Mouse (Mus musculus): ENCODE results near the gene Rpl3l. TPM values are rescaled to one million over a fixed set of nuclear protein-coding genes. Genes with fewer than 3 reads are reported as not detected.
"Not testable (repeated sequence)": the region's sequence is repeated elsewhere in the genome, so short reads cannot be mapped to it uniquely, and the experiment has no call there.

Rpl3l gene
- polyA plus RNA-seq, 1 experiment from 2014 or later, result 0.26 TPM

- H3K9ac ChIP-seq (replicated peaks; ENCODE audit: low read depth, low read length), result no peak overlapping the region
- 81% methylated on average over 6 of the region's 6 CpGs for WGBS
- H3K36me3 ChIP-seq (ENCODE audit: control insufficient read depth, insufficient read depth, low read length), result no peaks in the 10 kb centered on the region; the same call in none of the 2 replicates
- H3K4me1 ChIP-seq (ENCODE audit: control insufficient read depth, insufficient read depth, low read length), result no peaks in the 10 kb centered on the region
- no peak overlapping the region for H3K4me3 ChIP-seq (ENCODE audit: low read depth, low read length)
- no peaks in the 10 kb centered on the region for H3K9me3 ChIP-seq (ENCODE audit: control insufficient read depth, low read depth, low read length)
- no peaks in the 10 kb centered on the region for H3K27me3 ChIP-seq (ENCODE audit: control insufficient read depth, insufficient read depth, low read length)
- no peak overlapping the region for H3K27ac ChIP-seq (ENCODE audit: low read length)
- no peak for ATAC-seq (ENCODE audit: insufficient number of reproducible peaks, insufficient read depth, low FRiP score, low read depth)
- H3K4me2 ChIP-seq (replicated peaks; ENCODE audit: low read depth, low read length), result no peak overlapping the region
These were observed 12.1 kb upstream of the Rpl3l start for GRCm38 (mm10) chr17:24715556-24715955.

GRCm38 (mm10) chr17:24716166-24716682 lies 11.4 kb upstream of the Rpl3l start:
- Histone ChIP-seq H3K36me3 (ENCODE audit: control insufficient read depth, insufficient read depth, low read length) (peaks cover 1% of the 10 kb centered on the region), H3K9ac (replicated peaks; ENCODE audit: low read depth, low read length) (no peak overlapping the region), H3K4me2 (replicated peaks; ENCODE audit: low read depth, low read length) (no peak overlapping the region), H3K4me1 (ENCODE audit: control insufficient read depth, insufficient read depth, low read length) (0 out of 2 replicates have a peak, but pooled peaks cover under 1% of the 10 kb centered on the region), H3K27ac (ENCODE audit: low read length) (no peak overlapping the region), H3K9me3 (ENCODE audit: control insufficient read depth, low read depth, low read length) (no peaks in the 10 kb centered on the region), H3K4me3 (ENCODE audit: low read depth, low read length) (no peak overlapping the region), H3K27me3 (ENCODE audit: control insufficient read depth, insufficient read depth, low read length) (no peaks in the 10 kb centered on the region)
- no peak for ATAC-seq (ENCODE audit: insufficient number of reproducible peaks, insufficient read depth, low FRiP score, low read depth)
- WGBS, result 93% methylated on average over 15 of the region's 15 CpGs

GRCm38 (mm10) chr17:24717943-24718342 lies 9.7 kb upstream of the Rpl3l start, which contains the start of the genes Rnf151 and Rps2:
TSS of gene Rnf151 (minus strand) at chr17:24718063.
TSS of gene Rps2 (plus strand) at chr17:24718116.
- no peaks in the 10 kb centered on the region for H3K27me3 ChIP-seq (ENCODE audit: control insufficient read depth, insufficient read depth, low read length)
- H3K9ac ChIP-seq (replicated peaks; ENCODE audit: low read depth, low read length), result no peak within 1 kb of the TSS
- 83% methylated on average over 4 of the region's 4 CpGs for WGBS
- no peak within 1 kb of the TSS for H3K27ac ChIP-seq (ENCODE audit: low read length)
- H3K4me3 ChIP-seq (ENCODE audit: low read depth, low read length), result peak within 1 kb of the TSS; percentile 78
- no peak for ATAC-seq (ENCODE audit: insufficient number of reproducible peaks, insufficient read depth, low FRiP score, low read depth)
- peaks cover 13% of the 10 kb centered on the region for H3K36me3 ChIP-seq (ENCODE audit: control insufficient read depth, insufficient read depth, low read length)
- H3K4me1 ChIP-seq (ENCODE audit: control insufficient read depth, insufficient read depth, low read length), result peaks cover 12% of the 10 kb centered on the region; the same call in 1 of the 2 replicates
- H3K9me3 ChIP-seq (ENCODE audit: control insufficient read depth, low read depth, low read length), result no peaks in the 10 kb centered on the region
- H3K4me2 ChIP-seq (replicated peaks; ENCODE audit: low read depth, low read length), result peak within 1 kb of the TSS; percentile 44

GRCm38 (mm10) chr17:24718938-24719337 lies 8.7 kb upstream of the Rpl3l start:
- 57% methylated on average over 5 of the region's 5 CpGs for WGBS
- peak overlapping the region; percentile 44 for H3K4me2 ChIP-seq (replicated peaks; ENCODE audit: low read depth, low read length)
- peaks cover 13% of the 10 kb centered on the region for H3K36me3 ChIP-seq (ENCODE audit: control insufficient read depth, insufficient read depth, low read length)
- not testable (repeated sequence) for ATAC-seq (ENCODE audit: insufficient number of reproducible peaks, insufficient read depth, low FRiP score, low read depth); H3K27ac ChIP-seq (ENCODE audit: low read length); H3K27me3 ChIP-seq (ENCODE audit: control insufficient read depth, insufficient read depth, low read length); H3K9me3 ChIP-seq (ENCODE audit: control insufficient read depth, low read depth, low read length)
- H3K4me3 ChIP-seq (ENCODE audit: low read depth, low read length), result peak overlapping the region; percentile 78
- peak overlapping the region; percentile 84 for H3K9ac ChIP-seq (replicated peaks; ENCODE audit: low read depth, low read length)
- peaks cover 17% of the 10 kb centered on the region; the same call in 1 of the 2 replicates for H3K4me1 ChIP-seq (ENCODE audit: control insufficient read depth, insufficient read depth, low read length)

- H3K9me3 ChIP-seq (ENCODE audit: control insufficient read depth, low read depth, low read length), result no peaks in the 10 kb centered on the region
- no peaks in the 10 kb centered on the region for H3K27me3 ChIP-seq (ENCODE audit: control insufficient read depth, insufficient read depth, low read length)
- H3K9ac ChIP-seq (replicated peaks; ENCODE audit: low read depth, low read length), result peak overlapping the region; percentile 84
- H3K4me3 ChIP-seq (ENCODE audit: low read depth, low read length), result peak overlapping the region; percentile 78
- peaks cover 13% of the 10 kb centered on the region for H3K36me3 ChIP-seq (ENCODE audit: control insufficient read depth, insufficient read depth, low read length)
- peaks cover 17% of the 10 kb centered on the region; the same call in 1 of the 2 replicates for H3K4me1 ChIP-seq (ENCODE audit: control insufficient read depth, insufficient read depth, low read length)
- peak overlapping the region; percentile 84 for H3K4me2 ChIP-seq (replicated peaks; ENCODE audit: low read depth, low read length)
- H3K27ac ChIP-seq (ENCODE audit: low read length), result peak overlapping the region; percentile 85
- ATAC-seq (ENCODE audit: insufficient number of reproducible peaks, insufficient read depth, low FRiP score, low read depth), result peak; percentile 99
- under 1% methylated on average over 61 of the region's 61 CpGs for WGBS
These were observed 8.0 kb upstream of the Rpl3l start for GRCm38 (mm10) chr17:24719494-24720222.

- H3K27me3 ChIP-seq (ENCODE audit: control insufficient read depth, insufficient read depth, low read length); ATAC-seq (ENCODE audit: insufficient number of reproducible peaks, insufficient read depth, low FRiP score, low read depth); H3K27ac ChIP-seq (ENCODE audit: low read length); H3K9me3 ChIP-seq (ENCODE audit: control insufficient read depth, low read depth, low read length): not testable (repeated sequence)
- under 1% methylated on average over 11 of the region's 11 CpGs for WGBS
- H3K4me1 ChIP-seq (ENCODE audit: control insufficient read depth, insufficient read depth, low read length), result peaks cover 17% of the 10 kb centered on the region; the same call in 1 of the 2 replicates
- peak overlapping the region; percentile 82 for H3K9ac ChIP-seq (replicated peaks; ENCODE audit: low read depth, low read length)
- peaks cover 13% of the 10 kb centered on the region for H3K36me3 ChIP-seq (ENCODE audit: control insufficient read depth, insufficient read depth, low read length)
- peak overlapping the region; percentile 78 for H3K4me3 ChIP-seq (ENCODE audit: low read depth, low read length)
- peak overlapping the region; percentile 84 for H3K4me2 ChIP-seq (replicated peaks; ENCODE audit: low read depth, low read length)
These were observed 7.0 kb upstream of the Rpl3l start for GRCm38 (mm10) chr17:24720616-24721015.

- H3K27me3 ChIP-seq (ENCODE audit: control insufficient read depth, insufficient read depth, low read length); ATAC-seq (ENCODE audit: insufficient number of reproducible peaks, insufficient read depth, low FRiP score, low read depth); H3K9me3 ChIP-seq (ENCODE audit: control insufficient read depth, low read depth, low read length); H3K27ac ChIP-seq (ENCODE audit: low read length): not testable (repeated sequence)
- Histone ChIP-seq H3K9ac (replicated peaks; ENCODE audit: low read depth, low read length) (peak overlapping the region; percentile 82; the same call in 1 of the 2 replicates), H3K4me3 (ENCODE audit: low read depth, low read length) (peak overlapping the region; percentile 78), H3K36me3 (ENCODE audit: control insufficient read depth, insufficient read depth, low read length) (peaks cover 13% of the 10 kb centered on the region), H3K4me1 (ENCODE audit: control insufficient read depth, insufficient read depth, low read length) (peaks cover 17% of the 10 kb centered on the region; the same call in 1 of the 2 replicates), H3K4me2 (replicated peaks; ENCODE audit: low read depth, low read length) (peak overlapping the region; percentile 84)
- WGBS, result 52% methylated on average over 7 of the region's 7 CpGs
These were observed 6.2 kb upstream of the Rpl3l start for GRCm38 (mm10) chr17:24721383-24721955.

GRCm38 (mm10) chr17:24722220-24722924 lies 5.2 kb upstream of the Rpl3l start:
- no peak overlapping the region for H3K27ac ChIP-seq (ENCODE audit: low read length)

More at GRCm38 (mm10) chr17:24722220-24722924, 5.2 kb upstream of the Rpl3l start:
- H3K27me3 ChIP-seq (ENCODE audit: control insufficient read depth, insufficient read depth, low read length), result no peaks in the 10 kb centered on the region
- peak overlapping the region; percentile 84; the same call in 1 of the 2 replicates for H3K4me2 ChIP-seq (replicated peaks; ENCODE audit: low read depth, low read length)
- no peaks in the 10 kb centered on the region for H3K9me3 ChIP-seq (ENCODE audit: control insufficient read depth, low read depth, low read length)
- peak overlapping the region; percentile 78; the same call in 1 of the 2 replicates for H3K4me3 ChIP-seq (ENCODE audit: low read depth, low read length)
- H3K4me1 ChIP-seq (ENCODE audit: control insufficient read depth, insufficient read depth, low read length), result peaks cover 17% of the 10 kb centered on the region; the same call in 1 of the 2 replicates
- H3K36me3 ChIP-seq (ENCODE audit: control insufficient read depth, insufficient read depth, low read length), result peaks cover 13% of the 10 kb centered on the region
- 38% methylated on average over 13 of the region's 13 CpGs for WGBS
- ATAC-seq (ENCODE audit: insufficient number of reproducible peaks, insufficient read depth, low FRiP score, low read depth), result no peak
- no peak overlapping the region for H3K9ac ChIP-seq (replicated peaks; ENCODE audit: low read depth, low read length)

Measured in stomach, embryonic 14.5 days (tissue).